Mouse (Mus musculus): ENCODE results near the gene Zfp398. TPM values are rescaled to one million over a fixed set of nuclear protein-coding genes. Genes with fewer than 3 reads are reported as not detected.
"Not testable (repeated sequence)": the region's sequence is repeated elsewhere in the genome, so short reads cannot be mapped to it uniquely, and the experiment has no call there.

Zfp398 gene
- polyA plus RNA-seq, 1 experiment, result 5.8 TPM

- no peaks in the 10 kb centered on the region for H3K36me3 ChIP-seq (ENCODE audit: control insufficient read depth, insufficient read depth, low read length)
- H3K27me3 ChIP-seq (ENCODE audit: control insufficient read depth, insufficient read depth, low read length), result no peaks in the 10 kb centered on the region
- H3K4me1 ChIP-seq (ENCODE audit: control insufficient read depth, insufficient read depth, low read length), result peaks cover 4% of the 10 kb centered on the region; the same call in 1 of the 2 replicates
- H3K27ac ChIP-seq (ENCODE audit: control insufficient read depth, insufficient read depth, low read depth, low read length), result no peak overlapping the region
- H3K4me3 ChIP-seq (ENCODE audit: control insufficient read depth, low read depth, low read length), result no peak overlapping the region
- TF ChIP-seq POLR2A (IDR thresholded peaks at IDR 0.05; ENCODE audit: control insufficient read depth, low read depth, low read length), result no peak
- no peak for TF ChIP-seq CTCF (IDR thresholded peaks at IDR 0.05; ENCODE audit: control insufficient read depth, insufficient read depth, insufficient replicate concordance, low read depth, low read length)
Observed at GRCm38 (mm10) chr6:47841077-47841476, 5.6 kb downstream of the Zfp398 start.

GRCm38 (mm10) chr6:47841831-47842230 is 6.4 kb downstream of the Zfp398 start:
- H3K27me3 ChIP-seq (ENCODE audit: control insufficient read depth, insufficient read depth, low read length), result no peaks in the 10 kb centered on the region
- H3K4me3 ChIP-seq (ENCODE audit: control insufficient read depth, low read depth, low read length), result no peak overlapping the region
- peaks cover 4% of the 10 kb centered on the region; the same call in 1 of the 2 replicates for H3K4me1 ChIP-seq (ENCODE audit: control insufficient read depth, insufficient read depth, low read length)
- TF ChIP-seq CTCF (IDR thresholded peaks at IDR 0.05; ENCODE audit: control insufficient read depth, insufficient read depth, insufficient replicate concordance, low read depth, low read length) (no peak), POLR2A (IDR thresholded peaks at IDR 0.05; ENCODE audit: control insufficient read depth, low read depth, low read length) (no peak)
- no peak overlapping the region for H3K27ac ChIP-seq (ENCODE audit: control insufficient read depth, insufficient read depth, low read depth, low read length)
- no peaks in the 10 kb centered on the region for H3K36me3 ChIP-seq (ENCODE audit: control insufficient read depth, insufficient read depth, low read length)

GRCm38 (mm10) chr6:47842337-47842736 is 6.9 kb downstream of the Zfp398 start:
- Histone ChIP-seq H3K36me3 (ENCODE audit: control insufficient read depth, insufficient read depth, low read length) (no peaks in the 10 kb centered on the region), H3K4me3 (ENCODE audit: control insufficient read depth, low read depth, low read length) (no peak overlapping the region), H3K4me1 (ENCODE audit: control insufficient read depth, insufficient read depth, low read length) (peaks cover 4% of the 10 kb centered on the region; the same call in 1 of the 2 replicates), H3K27ac (ENCODE audit: control insufficient read depth, insufficient read depth, low read depth, low read length) (no peak overlapping the region), H3K27me3 (ENCODE audit: control insufficient read depth, insufficient read depth, low read length) (no peaks in the 10 kb centered on the region)
- TF ChIP-seq CTCF (IDR thresholded peaks at IDR 0.05; ENCODE audit: control insufficient read depth, insufficient read depth, insufficient replicate concordance, low read depth, low read length) (no peak), POLR2A (IDR thresholded peaks at IDR 0.05; ENCODE audit: control insufficient read depth, low read depth, low read length) (no peak)

GRCm38 (mm10) chr6:47845779-47846178 is 10.3 kb downstream of the Zfp398 start:
- Histone ChIP-seq H3K27me3 (ENCODE audit: control insufficient read depth, insufficient read depth, low read length) (no peaks in the 10 kb centered on the region), H3K4me1 (ENCODE audit: control insufficient read depth, insufficient read depth, low read length) (no peaks in the 10 kb centered on the region), H3K36me3 (ENCODE audit: control insufficient read depth, insufficient read depth, low read length) (no peaks in the 10 kb centered on the region), H3K4me3 (ENCODE audit: control insufficient read depth, low read depth, low read length) (no peak overlapping the region), H3K27ac (ENCODE audit: control insufficient read depth, insufficient read depth, low read depth, low read length) (no peak overlapping the region)
- TF ChIP-seq POLR2A (IDR thresholded peaks at IDR 0.05; ENCODE audit: control insufficient read depth, low read depth, low read length), result no peak
- TF ChIP-seq CTCF (IDR thresholded peaks at IDR 0.05; ENCODE audit: control insufficient read depth, insufficient read depth, insufficient replicate concordance, low read depth, low read length), result no peak

GRCm38 (mm10) chr6:47857241-47857640 is 21.8 kb downstream of the Zfp398 start:
- Histone ChIP-seq H3K27ac (ENCODE audit: control insufficient read depth, insufficient read depth, low read depth, low read length) (no peak overlapping the region), H3K36me3 (ENCODE audit: control insufficient read depth, insufficient read depth, low read length) (no peaks in the 10 kb centered on the region), H3K4me1 (ENCODE audit: control insufficient read depth, insufficient read depth, low read length) (no peaks in the 10 kb centered on the region), H3K27me3 (ENCODE audit: control insufficient read depth, insufficient read depth, low read length) (no peaks in the 10 kb centered on the region), H3K4me3 (ENCODE audit: control insufficient read depth, low read depth, low read length) (no peak overlapping the region)
- TF ChIP-seq POLR2A (IDR thresholded peaks at IDR 0.05; ENCODE audit: control insufficient read depth, low read depth, low read length), result no peak
- TF ChIP-seq CTCF (IDR thresholded peaks at IDR 0.05; ENCODE audit: control insufficient read depth, insufficient read depth, insufficient replicate concordance, low read depth, low read length), result no peak

- not testable (repeated sequence) for H3K27ac ChIP-seq (ENCODE audit: control insufficient read depth, insufficient read depth, low read depth, low read length); H3K36me3 ChIP-seq (ENCODE audit: control insufficient read depth, insufficient read depth, low read length); H3K4me3 ChIP-seq (ENCODE audit: control insufficient read depth, low read depth, low read length); H3K27me3 ChIP-seq (ENCODE audit: control insufficient read depth, insufficient read depth, low read length); H3K4me1 ChIP-seq (ENCODE audit: control insufficient read depth, insufficient read depth, low read length)
Observed at GRCm38 (mm10) chr6:47857729-47858128, 22.3 kb downstream of the Zfp398 start.

GRCm38 (mm10) chr6:47872266-47872665 is 36.8 kb downstream of the Zfp398 start:
- Histone ChIP-seq H3K4me3 (ENCODE audit: control insufficient read depth, low read depth, low read length) (no peak overlapping the region), H3K27me3 (ENCODE audit: control insufficient read depth, insufficient read depth, low read length) (no peaks in the 10 kb centered on the region), H3K27ac (ENCODE audit: control insufficient read depth, insufficient read depth, low read depth, low read length) (no peak overlapping the region), H3K4me1 (ENCODE audit: control insufficient read depth, insufficient read depth, low read length) (no peaks in the 10 kb centered on the region), H3K36me3 (ENCODE audit: control insufficient read depth, insufficient read depth, low read length) (no peaks in the 10 kb centered on the region)
- no peak for TF ChIP-seq CTCF (IDR thresholded peaks at IDR 0.05; ENCODE audit: control insufficient read depth, insufficient read depth, insufficient replicate concordance, low read depth, low read length)
- TF ChIP-seq POLR2A (IDR thresholded peaks at IDR 0.05; ENCODE audit: control insufficient read depth, low read depth, low read length), result no peak

GRCm38 (mm10) chr6:47877058-47877457 is 41.6 kb downstream of the Zfp398 start, which contains the start of gene Zfp282:
Zfp282 (plus strand) TSS chr6:47877204.
- Histone ChIP-seq H3K27ac (ENCODE audit: control insufficient read depth, insufficient read depth, low read depth, low read length) (peak within 1 kb of the TSS; percentile 93), H3K27me3 (ENCODE audit: control insufficient read depth, insufficient read depth, low read length) (no peaks in the 10 kb centered on the region), H3K4me1 (ENCODE audit: control insufficient read depth, insufficient read depth, low read length) (peaks cover 3% of the 10 kb centered on the region), H3K4me3 (ENCODE audit: control insufficient read depth, low read depth, low read length) (peak within 1 kb of the TSS; percentile 94), H3K36me3 (ENCODE audit: control insufficient read depth, insufficient read depth, low read length) (no peaks in the 10 kb centered on the region)
- no peak for TF ChIP-seq POLR2A (IDR thresholded peaks at IDR 0.05; ENCODE audit: control insufficient read depth, low read depth, low read length)
- no peak for TF ChIP-seq CTCF (IDR thresholded peaks at IDR 0.05; ENCODE audit: control insufficient read depth, insufficient read depth, insufficient replicate concordance, low read depth, low read length)
